Mouse (Mus musculus) ovary, postnatal 10 days (tissue): ENCODE results near the gene Abraxas2.

Experiments
- DNase-seq: peaks from one replicate; pipeline ENCODE4 v3.0.0; 2022; ENCODE audit warnings: low spot score

The Abraxas2 gene

DNA sequence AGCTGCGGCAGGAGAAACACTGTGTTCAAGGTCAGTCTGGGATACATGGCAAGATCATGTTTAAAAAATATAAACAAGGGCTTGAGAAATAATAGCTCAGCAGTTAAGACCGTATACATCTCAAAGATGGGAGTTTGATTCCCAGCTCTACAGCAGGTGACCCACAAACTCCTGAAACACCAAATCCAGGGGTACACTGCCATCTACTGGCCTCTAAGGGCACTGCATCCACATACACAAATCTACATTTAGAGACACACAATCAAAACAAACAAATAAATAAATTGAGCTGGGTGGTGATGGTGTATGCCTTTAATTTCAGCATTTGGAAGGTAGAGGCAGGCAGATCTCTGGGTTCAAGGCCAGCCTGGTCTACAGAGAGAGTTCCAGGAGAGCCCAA, 39.2 kb downstream of the Abraxas2 start:
- no peak for DNase-seq

DNA sequence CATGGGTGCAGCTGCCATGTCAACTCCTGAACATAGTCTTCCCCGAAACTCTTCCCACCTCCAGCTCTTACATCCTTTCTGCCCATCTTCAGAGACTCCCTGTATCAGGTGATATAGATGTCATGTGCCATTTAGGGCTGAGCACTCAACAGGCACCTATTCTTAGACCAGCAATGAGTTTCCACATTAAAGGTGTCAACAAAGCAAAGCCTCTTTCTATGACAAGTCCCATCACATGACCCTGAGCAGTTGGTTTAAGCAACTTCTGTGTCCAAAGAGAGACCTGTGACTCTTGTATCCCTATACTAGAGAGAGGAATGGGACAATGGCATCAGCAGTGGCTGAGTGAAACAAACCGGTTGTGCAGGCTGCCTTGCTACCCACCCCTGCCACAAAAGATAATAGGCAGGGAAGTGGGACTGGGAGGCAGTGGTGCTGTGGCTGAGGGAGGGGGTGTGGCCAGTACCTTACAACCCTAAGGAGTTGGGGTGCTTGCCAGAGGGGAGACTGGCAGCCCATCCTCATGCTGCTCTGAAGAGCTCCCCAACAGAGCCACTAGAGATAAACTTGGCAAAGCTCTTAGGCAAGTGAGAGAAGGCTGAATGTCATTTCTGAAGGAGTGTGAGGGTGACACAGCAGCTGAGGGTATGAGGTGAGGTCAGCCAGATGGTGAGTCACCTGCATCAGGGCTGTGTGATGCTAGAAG, 42.0 kb downstream of the Abraxas2 start:
- DNase-seq: no peak

DNA sequence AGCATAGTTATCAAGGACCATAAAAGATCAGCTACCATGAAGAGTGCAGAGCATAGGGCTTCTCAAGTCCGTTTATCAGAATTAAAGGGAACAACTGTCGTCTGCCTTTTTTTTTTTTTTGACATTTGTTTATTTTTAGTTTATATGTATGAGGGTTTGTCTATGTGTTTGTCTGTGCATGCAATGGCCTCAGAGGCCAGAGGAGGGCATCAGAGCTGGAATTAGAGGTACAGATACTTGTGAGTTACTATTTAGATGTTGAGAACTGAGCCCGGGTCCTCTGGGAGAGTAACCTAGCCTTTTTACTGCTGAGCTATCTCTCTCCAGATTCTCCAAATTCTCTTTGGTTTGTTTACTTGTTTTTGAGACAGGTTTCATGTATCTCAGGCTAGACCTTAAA, 44.8 kb downstream of the Abraxas2 start:
- no peak for DNase-seq

DNA sequence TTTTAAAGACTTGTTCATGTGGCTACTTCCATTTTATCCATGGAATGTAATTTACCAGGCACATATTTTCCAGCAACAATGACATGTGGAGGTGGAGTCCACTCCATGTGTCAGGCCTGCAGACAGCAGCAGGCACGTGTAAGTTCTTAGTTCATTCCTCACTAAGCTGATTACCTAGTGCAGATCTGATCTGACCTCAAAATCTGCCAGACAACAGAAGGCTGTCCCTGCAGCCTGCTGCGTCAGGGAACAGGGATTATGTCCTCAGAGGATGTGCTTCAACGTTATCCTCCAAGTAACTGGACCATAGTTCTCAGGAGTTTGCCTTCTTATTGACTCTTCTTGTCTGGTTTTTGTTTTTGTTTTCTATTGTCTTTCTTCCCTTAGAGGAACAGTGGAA, 62.9 kb downstream of the Abraxas2 start:
- no peak for DNase-seq

DNA sequence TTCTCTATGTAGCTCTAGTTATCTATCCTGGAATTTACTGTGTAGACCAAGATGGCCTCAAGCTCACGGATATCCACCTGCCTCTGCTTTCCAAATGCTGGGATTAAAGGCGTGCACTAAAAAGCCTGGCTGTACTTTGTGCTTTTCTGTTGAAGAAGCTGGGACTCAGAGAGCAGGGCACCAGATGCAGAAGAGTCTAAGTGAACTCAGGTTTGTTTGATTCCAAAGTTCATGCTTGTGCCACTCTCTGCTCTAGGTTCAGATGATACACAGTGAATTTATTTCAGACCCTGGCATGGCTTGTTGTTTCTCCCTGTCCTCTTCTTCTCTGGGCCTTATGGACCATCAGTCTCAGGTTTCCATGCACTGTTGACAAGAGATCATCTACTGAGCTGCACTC, 66.2 kb downstream of the Abraxas2 start:
- no peak for DNase-seq

DNA sequence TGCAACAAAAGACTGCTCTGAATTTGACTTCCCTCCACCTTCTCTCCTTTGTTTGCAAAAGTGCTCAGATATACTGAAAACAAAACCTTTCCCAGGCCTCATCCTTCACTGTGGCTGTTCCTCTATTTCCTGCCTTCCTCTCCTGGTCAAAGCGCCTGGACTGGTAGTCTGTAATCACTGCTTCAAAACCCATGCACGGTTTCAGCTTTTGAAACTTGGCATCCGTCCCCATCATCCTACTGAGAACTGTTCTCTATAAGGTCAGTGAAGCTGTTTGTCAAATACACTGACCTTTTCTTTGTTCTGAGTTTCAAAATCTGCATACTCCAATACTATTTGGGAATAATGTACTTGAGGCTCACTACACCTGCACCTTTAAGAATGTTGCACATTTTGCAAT, 68.2 kb downstream of the Abraxas2 start:
- no peak for DNase-seq

DNA sequence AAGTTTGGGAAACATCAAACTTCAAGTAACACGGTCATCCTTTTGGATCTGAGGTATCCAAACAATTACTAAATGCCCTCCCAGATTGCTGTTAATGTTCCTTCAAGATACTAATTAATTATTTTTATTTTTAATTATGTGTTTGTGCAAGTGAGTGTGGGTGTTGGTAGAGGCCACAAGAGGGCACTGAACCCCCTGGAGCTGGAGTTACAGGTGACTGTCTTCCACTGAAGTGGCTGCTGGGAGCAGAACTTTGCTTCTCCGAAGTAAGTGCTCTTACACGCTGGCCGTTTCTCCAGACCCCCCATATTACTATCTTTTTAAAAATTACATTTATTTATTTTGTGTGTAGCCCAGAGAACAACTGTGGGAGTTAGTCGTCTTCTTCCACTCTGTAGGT, 71.0 kb downstream of the Abraxas2 start:
- no peak for DNase-seq

DNA sequence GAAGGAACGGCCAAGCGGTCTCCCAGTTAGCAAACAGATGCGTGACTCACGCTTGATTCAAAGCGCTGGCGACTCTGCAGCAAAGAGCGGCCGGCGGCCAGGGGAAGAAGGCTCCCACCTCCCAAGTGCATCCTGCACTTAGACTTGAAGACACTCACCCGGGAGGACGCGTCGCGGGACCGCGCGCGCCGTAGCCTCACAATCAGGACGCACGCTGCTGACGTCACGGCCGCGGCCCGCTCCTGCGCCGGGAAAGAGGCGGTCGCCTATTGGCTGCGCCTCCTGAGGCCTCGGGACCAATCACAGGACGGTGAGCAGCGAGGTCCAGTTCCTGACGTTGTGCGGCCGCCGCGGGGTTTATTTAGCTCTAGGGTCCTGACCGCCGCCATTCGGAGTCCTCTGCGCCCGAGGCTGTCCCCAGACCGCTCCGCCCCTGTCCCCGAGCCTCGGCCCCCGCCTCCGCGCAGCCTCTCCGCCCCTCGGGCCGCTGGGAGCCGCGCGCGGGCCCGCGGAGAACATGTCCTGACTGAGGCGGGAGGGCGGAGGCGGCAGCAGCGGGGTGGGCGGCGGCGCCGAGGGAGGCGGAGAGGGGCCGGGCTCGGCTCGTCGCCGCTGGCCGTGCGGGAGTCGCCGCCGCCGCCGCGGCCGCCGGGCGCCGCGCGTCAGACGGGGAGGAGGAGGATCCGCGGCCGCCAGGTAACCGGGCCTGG, 72.0 kb downstream of the Abraxas2 start, which contains the start of gene Zranb1:
Gene Zranb1 (plus strand): TSS at position 293 of the 710 bp plus-strand sequence.
- DNase-seq: peak; percentile 95

DNA sequence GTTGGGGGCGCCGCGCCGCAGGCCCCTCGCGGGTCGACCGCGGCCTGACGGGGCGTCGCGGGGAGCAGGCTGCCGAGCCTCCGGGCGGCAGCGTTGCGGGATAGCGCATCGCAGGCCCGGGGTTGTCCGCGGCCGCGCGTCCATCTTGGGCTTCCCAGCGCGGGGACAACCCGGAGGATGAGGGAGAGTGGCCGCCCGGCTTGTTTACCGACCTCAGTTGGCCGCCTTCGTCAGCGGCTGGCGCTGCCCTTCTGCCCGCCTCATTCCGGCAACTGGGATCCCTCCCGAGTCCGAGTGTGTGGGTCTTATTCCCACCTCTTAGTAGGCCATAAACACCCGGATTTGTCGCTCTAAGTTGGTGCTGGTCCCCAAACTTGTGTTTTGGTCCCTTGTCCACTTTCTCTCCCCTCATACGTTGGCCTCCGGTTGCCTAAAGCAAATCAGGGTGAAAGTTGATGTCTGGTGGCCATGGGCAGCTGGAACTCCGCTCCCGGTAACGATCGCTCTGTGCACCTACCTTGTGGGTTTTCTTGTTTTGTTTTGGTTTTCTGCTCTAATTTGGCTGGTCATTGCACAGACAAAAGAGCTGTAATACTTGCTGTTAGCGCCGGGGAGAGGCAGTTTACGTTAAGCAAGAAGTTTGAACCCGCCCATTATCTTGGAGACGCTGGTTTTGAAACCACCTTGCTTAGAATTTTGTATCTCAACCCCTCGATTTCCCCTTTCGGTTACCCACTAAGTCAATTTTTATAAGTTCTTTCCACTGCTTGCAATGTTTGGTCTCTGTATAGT, 72.7 kb downstream of the Abraxas2 start:
- peak; percentile 35 for DNase-seq

DNA sequence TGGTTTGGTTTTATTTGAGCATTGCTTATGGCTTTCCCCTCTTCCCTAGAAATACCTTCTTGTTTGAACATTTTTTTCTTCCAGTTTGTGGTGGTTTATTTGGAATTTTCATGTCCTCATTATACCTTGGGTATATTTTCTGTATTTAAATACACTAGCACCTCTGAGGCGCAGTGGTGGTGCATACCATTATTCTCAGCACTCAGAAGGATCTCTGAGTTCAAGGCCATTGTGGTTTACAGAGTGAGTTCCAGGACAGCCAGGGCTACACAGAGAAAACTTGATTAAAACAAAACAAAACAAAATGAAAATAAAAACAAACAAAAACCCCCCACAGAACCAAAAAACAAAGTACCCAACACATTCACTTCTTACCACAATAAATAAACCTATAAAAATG, 74.3 kb downstream of the Abraxas2 start:
- no peak for DNase-seq
